Mouse (Mus musculus) midbrain, postnatal 0 days (tissue): ENCODE data around the gene Drd4. TPM values are rescaled to one million over a fixed set of nuclear protein-coding genes. Genes with fewer than 3 reads are reported as not detected.
A peak's percentile ranks its signal among the peaks of the same experiment; 100 is the strongest.

ENCODE experiments used
- ATAC-seq: fragments of 200-750 bp; cut with Nextera tagmentation; 2 replicates; pipeline ENCODE4 v1.8.0; 2017; ENCODE audit warnings: moderate number of reproducible peaks, mild to moderate bottlenecking, moderate TSS enrichment, moderate library complexity; ENCODE audit not compliant: low FRiP score
- DNase-seq: peaks from one replicate; pipeline ENCODE4 v3.0.0-alpha.2; 2015; ENCODE audit warnings: low spot score
- H3K27ac ChIP-seq: fragments of 300-500 bp; sonication (generic); 2 replicates; pipeline ENCODE4 v1.5.1; 2014; ENCODE audit warnings: low read depth, mild to moderate bottlenecking, low read length, mixed read lengths
- H3K27me3 ChIP-seq: fragments of 300-500 bp; sonication (generic); 2 replicates; pipeline ENCODE4 v1.6.1; 2014; ENCODE audit warnings: low read length, control low read depth, mixed read lengths; ENCODE audit not compliant: insufficient read depth
- H3K36me3 ChIP-seq: fragments of 300-500 bp; sonication (generic); 2 replicates; pipeline ENCODE4 v1.6.1; 2014; ENCODE audit warnings: low read length, control low read depth, mixed read lengths; ENCODE audit not compliant: insufficient read depth
- H3K4me1 ChIP-seq: fragments of 300-500 bp; sonication (generic); 2 replicates; pipeline ENCODE4 v1.6.1; 2014; ENCODE audit warnings: mild to moderate bottlenecking, control low read depth, antibody characterized with exemption, low read length, mixed read lengths; ENCODE audit not compliant: insufficient read depth
- H3K4me2 ChIP-seq: fragments of 300-500 bp; sonication (generic); 2 replicates; pipeline ENCODE4 v1.6.1; 2014; ENCODE audit warnings: low read depth, mild to moderate bottlenecking, low read length, mixed read lengths; ENCODE audit not compliant: poor library complexity, severe bottlenecking
- H3K4me3 ChIP-seq: fragments of 300-500 bp; sonication (generic); 2 replicates; pipeline ENCODE4 v1.5.1; 2014; ENCODE audit warnings: low read depth, mild to moderate bottlenecking, low read length, moderate library complexity
- H3K9ac ChIP-seq: fragments of 300-500 bp; sonication (generic); replicated peaks from 2 replicates; pipeline ENCODE4 v1.6.1; 2014; ENCODE audit warnings: mild to moderate bottlenecking, low read length, moderate library complexity, mixed read lengths; ENCODE audit not compliant: poor library complexity, severe bottlenecking
- H3K9me3 ChIP-seq: fragments of 300-500 bp; sonication (generic); 2 replicates; pipeline ENCODE4 v1.6.1; 2016; ENCODE audit warnings: low read length, control low read depth
- CTCF ChIP-seq: IDR thresholded peaks from 2 replicates; pipeline ENCODE4 v1.5.1; 2016; ENCODE audit warnings: antibody characterized with exemption, mild to moderate bottlenecking
- WGBS: fragments of 180-500 bp; shearing (Covaris S2); extraction: QIAGEN DNeasy Blood & Tissue Kit; methylation state at CpG from one replicate; pipeline ENCODE4 v1.1.7; 2014; 5-methylcytosine and 5-hydroxymethylcytosine counted together
- polyA plus RNA-seq: library from polyadenylated mRNA; unstranded; fragments of >200 nt; fragmentation: Nextera tagmentation; extraction: Ambion mirVana; gene quantifications from 2 replicates; pipeline ENCODE4 v1.2.1, GENCODE M21; 2015
- total RNA-seq: library from RNA; depleted of rRNA; stranded (reverse); fragments of >200 nt; gene quantifications from 2 replicates; pipeline ENCODE4 v1.2.3, GENCODE M21; 2014

Drd4 gene
- total and polyA plus RNA-seq, 2 experiments from 2014 or later, result 0.55 to 0.73 TPM

- Histone ChIP-seq H3K4me3 (no peak overlapping the region), H3K9ac (no peak overlapping the region), H3K4me2 (0 out of 2 replicates have a peak overlapping the region, but pooled peaks have one; percentile 12), H3K27ac (no peak overlapping the region), H3K9me3 (no peaks in the 10 kb centered on the region), H3K27me3 (peaks cover 8% of the 10 kb centered on the region), H3K4me1 (no peaks in the 10 kb centered on the region), H3K36me3 (no peaks in the 10 kb centered on the region)
- ATAC-seq (no peak), DNase-seq (no peak)
- 41% methylated on average over 20 of the region's 20 CpGs for WGBS
- no peak for TF ChIP-seq CTCF
These were observed 47.6 kb downstream of the Drd4 start for GRCm38 (mm10) chr7:141339215-141339920.

GRCm38 (mm10) chr7:141340023-141340422, 48.2 kb downstream of the Drd4 start:
- Histone ChIP-seq H3K4me3 (no peak overlapping the region), H3K9me3 (no peaks in the 10 kb centered on the region), H3K4me2 (no peak overlapping the region), H3K9ac (no peak overlapping the region), H3K27ac (no peak overlapping the region), H3K27me3 (peaks cover 8% of the 10 kb centered on the region), H3K36me3 (no peaks in the 10 kb centered on the region), H3K4me1 (no peaks in the 10 kb centered on the region)
- ATAC-seq (no peak), DNase-seq (no peak)
- 84% methylated on average over 7 of the region's 7 CpGs for WGBS
- no peak for TF ChIP-seq CTCF

GRCm38 (mm10) chr7:141340476-141340875, 48.7 kb downstream of the Drd4 start:
- H3K4me2 ChIP-seq, result no peak overlapping the region
- no peak overlapping the region for H3K27ac ChIP-seq
- ATAC-seq, result no peak
- H3K4me1 ChIP-seq, result no peaks in the 10 kb centered on the region
- no peak overlapping the region for H3K9ac ChIP-seq
- DNase-seq, result no peak
- H3K4me3 ChIP-seq, result no peak overlapping the region
- H3K36me3 ChIP-seq, result no peaks in the 10 kb centered on the region
- no peaks in the 10 kb centered on the region for H3K9me3 ChIP-seq
- no peak for TF ChIP-seq CTCF
- peaks cover 8% of the 10 kb centered on the region for H3K27me3 ChIP-seq
- WGBS, result 86% methylated on average over 6 of the region's 6 CpGs

- Histone ChIP-seq H3K4me3 (no peak overlapping the region), H3K9ac (no peak overlapping the region), H3K27ac (no peak overlapping the region), H3K27me3 (peaks cover 8% of the 10 kb centered on the region), H3K4me2 (no peak overlapping the region), H3K36me3 (no peaks in the 10 kb centered on the region), H3K4me1 (no peaks in the 10 kb centered on the region), H3K9me3 (no peaks in the 10 kb centered on the region)
- no peak for ATAC-seq
- DNase-seq, result no peak
- 81% methylated on average over 10 of the region's 10 CpGs for WGBS
- no peak for TF ChIP-seq CTCF
These were observed 50.0 kb downstream of the Drd4 start for GRCm38 (mm10) chr7:141341689-141342226.

- no peak overlapping the region for H3K27ac ChIP-seq
- no peak overlapping the region for H3K4me2 ChIP-seq
- 39% methylated on average over 2 of the region's 2 CpGs for WGBS
- H3K4me1 ChIP-seq, result no peaks in the 10 kb centered on the region
- TF ChIP-seq CTCF, result no peak
- no peaks in the 10 kb centered on the region for H3K9me3 ChIP-seq
- no peak overlapping the region for H3K4me3 ChIP-seq
- H3K36me3 ChIP-seq, result no peaks in the 10 kb centered on the region
- peaks cover 7% of the 10 kb centered on the region for H3K27me3 ChIP-seq
- H3K9ac ChIP-seq, result no peak overlapping the region
- no peak for DNase-seq
- ATAC-seq, result no peak
These were observed 51.4 kb downstream of the Drd4 start for GRCm38 (mm10) chr7:141343230-141343629.

- Histone ChIP-seq H3K4me2 (no peak overlapping the region), H3K9me3 (no peaks in the 10 kb centered on the region), H3K9ac (no peak overlapping the region), H3K4me1 (no peaks in the 10 kb centered on the region), H3K27ac (no peak overlapping the region), H3K36me3 (no peaks in the 10 kb centered on the region), H3K27me3 (peaks cover 3% of the 10 kb centered on the region; the same call in 1 of the 2 replicates), H3K4me3 (no peak overlapping the region)
- DNase-seq, result no peak
- WGBS, result 73% methylated on average over 7 of the region's 7 CpGs
- TF ChIP-seq CTCF, result no peak
- no peak for ATAC-seq
These were observed 51.9 kb downstream of the Drd4 start for GRCm38 (mm10) chr7:141343696-141344095.
